Mouse (Mus musculus): Measurements from ENCODE around the gene Cracr2b. TPM values are rescaled to one million over a fixed set of nuclear protein-coding genes. Genes with fewer than 3 reads are reported as not detected.

Cracr2b gene
- polyA plus RNA-seq, 1 experiment from 2014 or later = 24.9 TPM

DNA sequence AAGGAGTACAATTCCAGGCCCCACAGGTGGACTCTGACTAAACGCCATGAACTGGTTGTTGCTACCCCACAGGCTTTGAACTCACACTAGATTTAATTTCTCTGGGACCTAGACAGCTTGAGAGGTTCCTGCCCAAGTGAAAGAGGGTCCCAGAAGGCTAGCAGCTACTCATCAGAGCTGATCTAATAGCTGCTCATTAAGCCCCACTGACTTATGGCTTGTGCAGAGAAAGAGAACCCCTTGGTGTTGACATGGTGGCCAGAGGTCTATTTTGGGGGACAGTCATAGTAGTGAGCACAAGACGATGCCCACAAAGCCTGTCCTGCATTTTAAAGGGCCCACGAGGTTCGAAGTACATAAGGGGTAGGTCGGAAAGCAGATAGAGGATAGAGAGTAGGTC is 13.3 kb downstream of the Cracr2b start:
- H3K27ac ChIP-seq = no peak overlapping the region
- ATAC-seq (replicated peaks; ENCODE audit: insufficient number of reproducible peaks, insufficient read depth, low FRiP score, low read depth) = no peak
- H3K27me3 ChIP-seq = no peaks in the 10 kb centered on the region
- peak overlapping the region; percentile 95 for H3K4me3 ChIP-seq
- H3K4me2 ChIP-seq = peak overlapping the region; percentile 98
- H3K36me3 ChIP-seq = peaks cover 32% of the 10 kb centered on the region
- H3K9me3 ChIP-seq (replicated peaks) = no peaks in the 10 kb centered on the region
- peak overlapping the region; percentile 75 for H3K9ac ChIP-seq
- peaks cover 60% of the 10 kb centered on the region for H3K4me1 ChIP-seq (replicated peaks)
- 4% methylated on average over 5 of the region's 5 CpGs for WGBS

DNA sequence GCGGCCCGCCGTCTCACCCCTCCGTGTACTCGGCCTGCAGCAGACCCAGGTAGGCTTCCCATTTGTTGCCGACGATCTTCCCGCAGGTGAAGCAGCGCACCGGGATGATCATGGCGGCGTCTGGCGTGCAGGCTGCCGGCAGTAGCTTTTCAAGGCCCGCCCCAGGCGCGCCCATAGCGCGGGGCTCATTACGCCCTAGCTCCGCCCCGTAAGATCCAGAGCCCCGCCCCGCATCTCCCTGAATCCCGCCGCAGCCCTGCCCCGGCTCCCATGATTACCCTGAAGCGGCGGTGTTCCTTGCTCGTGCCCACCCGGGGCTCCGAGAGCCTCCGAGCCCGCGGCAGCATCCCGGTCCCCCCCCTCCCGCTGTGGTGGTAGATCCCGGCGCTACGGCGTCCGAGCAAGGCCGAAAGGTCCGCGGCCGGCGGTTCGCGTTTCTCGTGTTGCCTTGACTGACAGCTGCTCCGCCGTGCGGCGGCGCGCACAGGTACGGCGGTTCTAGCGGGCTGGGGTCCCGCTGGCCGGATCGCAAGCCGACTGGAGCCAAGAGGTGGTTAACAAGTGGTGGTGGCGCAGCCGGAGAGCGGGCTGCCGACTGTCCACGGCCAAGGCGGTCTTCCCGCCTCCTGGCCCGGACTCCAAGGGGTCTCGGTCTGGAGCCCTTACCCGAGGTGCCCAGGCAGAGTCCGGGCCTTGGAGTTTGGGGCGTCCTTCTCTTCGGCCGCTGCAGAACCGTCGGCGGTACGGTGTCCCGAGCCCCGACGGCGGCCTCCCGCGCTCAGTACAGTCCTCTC is 14.3 kb downstream of the Cracr2b start, which contains the start of the genes Polr2l and Tspan4:
Polr2l (minus strand) TSS at position 122 of the 794 bp plus-strand sequence.
Tspan4 (plus strand) TSS at position 230 of the 794 bp plus-strand sequence.
- H3K9ac ChIP-seq = peak within 1 kb of the TSS; percentile 75
- H3K4me3 ChIP-seq = peak within 1 kb of the TSS; percentile 95
- peaks cover 51% of the 10 kb centered on the region for H3K4me1 ChIP-seq (replicated peaks)
- ATAC-seq (replicated peaks; ENCODE audit: insufficient number of reproducible peaks, insufficient read depth, low FRiP score, low read depth) = peak; percentile 41
- no peaks in the 10 kb centered on the region for H3K9me3 ChIP-seq (replicated peaks)
- H3K27ac ChIP-seq = peak within 1 kb of the TSS; percentile 99
- no peaks in the 10 kb centered on the region for H3K27me3 ChIP-seq
- peaks cover 24% of the 10 kb centered on the region for H3K36me3 ChIP-seq
- H3K4me2 ChIP-seq = peak within 1 kb of the TSS; percentile 98
- WGBS = under 1% methylated on average over 87 of the region's 87 CpGs

DNA sequence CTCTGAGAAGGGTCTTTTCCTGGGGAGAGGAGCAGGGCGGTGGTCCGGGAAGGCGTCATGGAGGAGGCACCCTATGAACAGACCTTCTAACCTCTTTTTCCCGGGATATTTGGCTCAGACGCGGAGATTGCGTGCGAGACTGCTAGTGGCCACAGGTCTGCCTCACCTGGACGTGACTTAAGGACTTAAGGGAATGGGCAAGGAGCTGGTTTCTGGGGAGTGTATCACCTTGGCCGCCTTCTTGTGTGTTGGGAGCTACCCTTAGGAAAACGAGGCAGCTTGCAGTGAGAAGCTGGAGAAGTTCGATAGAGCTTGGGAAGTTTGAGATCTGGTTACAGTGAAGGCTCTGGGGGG is 14.9 kb downstream of the Cracr2b start:
- under 1% methylated on average over 12 of the region's 12 CpGs for WGBS
- Histone ChIP-seq H3K4me2 (peak overlapping the region; percentile 98), H3K9me3 (replicated peaks) (no peaks in the 10 kb centered on the region), H3K36me3 (peaks cover 19% of the 10 kb centered on the region), H3K9ac (peak overlapping the region; percentile 75), H3K27ac (peak overlapping the region; percentile 99), H3K4me3 (peak overlapping the region; percentile 95), H3K4me1 (replicated peaks) (peaks cover 54% of the 10 kb centered on the region), H3K27me3 (no peaks in the 10 kb centered on the region)
- ATAC-seq (replicated peaks; ENCODE audit: insufficient number of reproducible peaks, insufficient read depth, low FRiP score, low read depth) = no peak

DNA sequence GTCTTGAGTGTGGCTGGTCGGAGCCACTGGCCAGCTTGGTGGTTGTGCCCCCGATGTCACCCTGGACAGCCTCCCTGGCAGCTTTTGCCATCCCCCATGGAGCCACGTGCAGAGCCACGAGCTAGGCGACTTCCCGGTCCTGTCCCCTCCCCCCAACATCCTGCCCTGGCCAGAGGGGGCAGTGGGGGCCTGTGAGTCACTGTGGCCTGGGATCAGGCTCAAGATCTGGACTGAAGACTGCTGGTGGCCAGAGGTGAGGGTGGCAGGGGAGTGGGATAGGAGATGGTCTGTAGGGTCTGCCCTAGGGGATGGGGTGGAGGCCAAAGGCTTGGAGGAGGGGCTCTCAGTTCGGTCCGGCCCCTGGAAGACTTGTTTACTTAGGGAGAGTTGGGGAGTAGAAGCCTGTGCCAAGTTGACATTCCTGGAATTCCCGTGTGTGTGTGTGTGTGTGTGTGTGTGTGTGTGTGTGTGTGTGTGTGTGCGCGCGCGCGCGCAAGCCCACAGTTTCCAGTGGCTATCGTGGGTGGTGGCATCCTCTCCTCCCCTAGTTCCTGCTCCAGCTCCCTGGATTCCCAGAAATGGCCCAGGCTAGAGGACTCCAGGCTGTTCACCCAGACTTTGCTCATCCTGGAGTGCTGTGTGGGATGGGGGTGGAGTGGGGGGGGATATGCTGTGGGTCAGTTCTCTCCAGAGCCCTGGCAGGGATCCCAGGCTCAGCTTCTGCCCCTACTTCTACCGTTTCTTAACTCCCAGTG is 15.5 kb downstream of the Cracr2b start:
- peaks cover 60% of the 10 kb centered on the region for H3K4me1 ChIP-seq (replicated peaks)
- H3K4me2 ChIP-seq = peak overlapping the region; percentile 98

DNA sequence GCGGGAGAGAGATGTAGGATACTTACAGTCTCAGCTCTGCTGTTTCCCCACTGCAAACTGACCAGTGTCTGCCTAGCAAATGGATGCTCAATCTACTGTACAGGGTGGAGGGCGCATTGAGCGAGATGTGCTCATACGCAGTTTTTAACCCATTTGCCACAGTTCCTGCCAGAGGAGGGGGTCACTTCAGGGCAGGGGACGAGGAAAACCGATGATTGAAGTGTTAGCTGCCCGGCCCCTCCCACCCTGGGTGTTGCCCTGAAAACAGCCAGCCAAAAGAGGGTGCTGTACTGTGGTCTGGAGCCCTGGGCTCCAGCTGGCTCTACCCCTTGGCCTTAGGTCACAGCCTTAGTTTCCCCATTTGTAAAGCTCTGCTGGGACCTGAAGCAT is 16.1 kb downstream of the Cracr2b start:
- Histone ChIP-seq H3K9ac (peak overlapping the region; percentile 43), H3K27me3 (no peaks in the 10 kb centered on the region), H3K27ac (peak overlapping the region; percentile 99), H3K9me3 (replicated peaks) (no peaks in the 10 kb centered on the region), H3K36me3 (peaks cover 10% of the 10 kb centered on the region), H3K4me2 (peak overlapping the region; percentile 98), H3K4me3 (peak overlapping the region; percentile 95), H3K4me1 (replicated peaks) (peaks cover 66% of the 10 kb centered on the region)
- WGBS = 9% methylated on average over 7 of the region's 7 CpGs
- ATAC-seq (replicated peaks; ENCODE audit: insufficient number of reproducible peaks, insufficient read depth, low FRiP score, low read depth) = no peak

More for the DNA sequence above, 15.5 kb downstream of the Cracr2b start:
- under 1% methylated on average over 11 of the region's 17 CpGs for WGBS
- peak overlapping the region; percentile 95 for H3K4me3 ChIP-seq
- H3K27me3 ChIP-seq = no peaks in the 10 kb centered on the region
- H3K36me3 ChIP-seq = peaks cover 12% of the 10 kb centered on the region
- H3K9me3 ChIP-seq (replicated peaks) = no peaks in the 10 kb centered on the region
- peak overlapping the region; percentile 99 for H3K27ac ChIP-seq
- ATAC-seq (replicated peaks; ENCODE audit: insufficient number of reproducible peaks, insufficient read depth, low FRiP score, low read depth) = peak; percentile 65
- H3K9ac ChIP-seq = peak overlapping the region; percentile 75

DNA sequence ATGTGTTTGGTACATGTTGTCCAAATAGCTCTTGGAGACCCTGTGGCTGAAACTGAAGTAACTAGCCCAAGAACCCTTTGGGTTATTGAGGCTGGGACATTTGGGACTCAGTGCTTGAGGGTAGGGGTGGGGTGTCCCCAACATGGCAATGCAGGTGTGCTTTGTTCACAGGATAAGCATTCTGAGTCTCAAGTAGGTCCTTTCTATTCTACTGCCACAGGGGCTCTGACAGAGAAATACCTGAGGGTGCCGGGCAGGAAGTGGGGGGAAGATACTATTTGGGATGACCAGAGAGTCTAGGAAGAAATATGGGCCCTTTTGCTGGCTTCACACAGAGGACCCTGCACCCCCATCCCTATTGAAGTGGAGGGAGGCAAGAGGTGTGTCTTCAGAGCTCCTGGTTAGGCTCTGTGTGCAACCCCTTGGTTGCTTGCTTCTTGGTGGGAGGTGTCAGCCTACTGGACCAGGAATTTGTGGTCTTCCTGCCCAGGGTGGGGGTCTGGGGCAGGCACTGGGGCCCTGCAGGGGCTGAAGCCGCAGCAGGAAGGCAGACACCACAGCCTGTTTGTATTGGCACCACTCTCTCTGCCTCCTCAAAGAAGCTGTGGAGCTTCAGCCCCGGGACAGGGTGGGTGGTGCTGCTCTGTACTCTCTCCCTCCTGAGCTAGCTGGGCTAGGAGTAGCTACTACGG is 16.8 kb downstream of the Cracr2b start:
- no peak for ATAC-seq (replicated peaks; ENCODE audit: insufficient number of reproducible peaks, insufficient read depth, low FRiP score, low read depth)

DNA sequence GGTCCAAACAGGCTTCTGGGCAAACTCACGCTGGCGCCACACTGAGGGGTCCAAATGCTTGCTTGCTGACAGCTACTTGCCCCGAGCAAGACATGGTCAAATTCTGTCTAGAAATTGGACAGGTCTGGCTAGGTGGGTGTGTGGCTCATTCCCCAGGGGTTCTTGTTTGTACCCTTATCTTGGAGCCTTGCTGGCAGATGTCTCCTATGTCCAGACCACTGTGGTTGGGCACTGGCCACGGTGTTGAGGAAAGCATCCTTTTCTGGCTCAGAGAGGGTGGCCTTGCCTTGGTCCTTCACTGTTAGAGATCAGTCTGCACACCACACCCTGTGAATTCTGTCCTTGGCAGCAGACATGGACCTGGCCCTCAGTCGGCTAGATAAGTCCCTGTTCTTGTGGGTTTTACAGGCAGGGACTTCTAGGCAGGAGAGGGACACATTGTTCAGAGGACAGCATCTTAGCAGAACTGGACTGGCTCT is 17.4 kb downstream of the Cracr2b start:
- H3K4me1 ChIP-seq (replicated peaks) = peaks cover 74% of the 10 kb centered on the region
- no peak for ATAC-seq (replicated peaks; ENCODE audit: insufficient number of reproducible peaks, insufficient read depth, low FRiP score, low read depth)
- no peaks in the 10 kb centered on the region for H3K9me3 ChIP-seq (replicated peaks)
- 48% methylated on average over 5 of the region's 5 CpGs for whole genome bisulfite sequencing
- H3K4me2 ChIP-seq = peak overlapping the region; percentile 98
- peak overlapping the region; percentile 99 for H3K27ac ChIP-seq
- no peak overlapping the region for H3K4me3 ChIP-seq
- H3K27me3 ChIP-seq = no peaks in the 10 kb centered on the region
- no peaks in the 10 kb centered on the region for H3K36me3 ChIP-seq
- peak overlapping the region; percentile 11; the same call in 1 of the 2 replicates for H3K9ac ChIP-seq

More for the DNA sequence above, 16.8 kb downstream of the Cracr2b start:
- peak overlapping the region; percentile 95; the same call in 1 of the 2 replicates for H3K4me3 ChIP-seq
- H3K4me2 ChIP-seq = peak overlapping the region; percentile 98
- H3K4me1 ChIP-seq (replicated peaks) = peaks cover 72% of the 10 kb centered on the region
- H3K9me3 ChIP-seq (replicated peaks) = no peaks in the 10 kb centered on the region
- 32% methylated on average over 4 of the region's 4 CpGs for WGBS
- H3K9ac ChIP-seq = peak overlapping the region; percentile 11; the same call in 1 of the 2 replicates
- no peaks in the 10 kb centered on the region for H3K27me3 ChIP-seq
- H3K36me3 ChIP-seq = peaks cover 2% of the 10 kb centered on the region
- H3K27ac ChIP-seq = peak overlapping the region; percentile 99

DNA sequence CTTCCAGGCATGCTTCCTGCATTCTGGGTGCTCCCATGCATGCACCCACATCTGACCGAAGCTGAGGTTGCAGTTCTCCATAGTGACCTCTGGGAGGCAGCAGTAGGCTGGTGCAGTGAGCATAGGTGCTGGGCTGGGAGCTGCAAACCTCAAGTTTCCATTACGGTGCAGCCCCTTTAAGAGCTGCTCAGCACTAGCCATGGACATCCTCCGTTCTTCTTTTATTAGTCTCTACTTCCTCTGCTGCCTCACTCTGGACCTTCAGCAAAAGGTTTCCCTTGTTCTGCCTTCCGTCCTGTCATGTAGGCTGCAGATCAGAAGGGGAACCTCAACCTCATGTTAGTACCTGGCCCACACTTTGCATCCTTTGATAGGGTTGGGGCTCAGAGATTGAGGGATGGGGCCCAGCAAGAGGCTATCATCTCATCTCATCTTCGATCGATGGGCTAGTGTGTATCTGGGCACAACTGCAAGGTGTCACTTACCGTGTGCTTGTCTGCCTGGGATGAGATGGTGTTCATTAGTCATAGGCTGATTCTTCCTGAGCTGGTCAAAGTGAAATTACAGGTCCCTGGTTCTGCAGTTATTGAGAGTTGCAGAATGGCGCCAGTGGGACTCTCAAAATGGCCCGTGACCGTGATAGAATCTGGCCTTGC is 20.1 kb downstream of the Cracr2b start:
- H3K27me3 ChIP-seq = no peaks in the 10 kb centered on the region
- no peak overlapping the region for H3K27ac ChIP-seq
- WGBS = 12% methylated on average over 10 of the region's 10 CpGs
- no peaks in the 10 kb centered on the region for H3K9me3 ChIP-seq (replicated peaks)
- peaks cover 63% of the 10 kb centered on the region for H3K4me1 ChIP-seq (replicated peaks)
- H3K4me3 ChIP-seq = peak overlapping the region; percentile 66
- H3K36me3 ChIP-seq = no peaks in the 10 kb centered on the region
- H3K4me2 ChIP-seq = peak overlapping the region; percentile 100
- no peak overlapping the region for H3K9ac ChIP-seq
- 0 out of 2 replicates have a peak, but pooled peaks have one; percentile 15 for ATAC-seq (replicated peaks; ENCODE audit: insufficient number of reproducible peaks, insufficient read depth, low FRiP score, low read depth)

DNA sequence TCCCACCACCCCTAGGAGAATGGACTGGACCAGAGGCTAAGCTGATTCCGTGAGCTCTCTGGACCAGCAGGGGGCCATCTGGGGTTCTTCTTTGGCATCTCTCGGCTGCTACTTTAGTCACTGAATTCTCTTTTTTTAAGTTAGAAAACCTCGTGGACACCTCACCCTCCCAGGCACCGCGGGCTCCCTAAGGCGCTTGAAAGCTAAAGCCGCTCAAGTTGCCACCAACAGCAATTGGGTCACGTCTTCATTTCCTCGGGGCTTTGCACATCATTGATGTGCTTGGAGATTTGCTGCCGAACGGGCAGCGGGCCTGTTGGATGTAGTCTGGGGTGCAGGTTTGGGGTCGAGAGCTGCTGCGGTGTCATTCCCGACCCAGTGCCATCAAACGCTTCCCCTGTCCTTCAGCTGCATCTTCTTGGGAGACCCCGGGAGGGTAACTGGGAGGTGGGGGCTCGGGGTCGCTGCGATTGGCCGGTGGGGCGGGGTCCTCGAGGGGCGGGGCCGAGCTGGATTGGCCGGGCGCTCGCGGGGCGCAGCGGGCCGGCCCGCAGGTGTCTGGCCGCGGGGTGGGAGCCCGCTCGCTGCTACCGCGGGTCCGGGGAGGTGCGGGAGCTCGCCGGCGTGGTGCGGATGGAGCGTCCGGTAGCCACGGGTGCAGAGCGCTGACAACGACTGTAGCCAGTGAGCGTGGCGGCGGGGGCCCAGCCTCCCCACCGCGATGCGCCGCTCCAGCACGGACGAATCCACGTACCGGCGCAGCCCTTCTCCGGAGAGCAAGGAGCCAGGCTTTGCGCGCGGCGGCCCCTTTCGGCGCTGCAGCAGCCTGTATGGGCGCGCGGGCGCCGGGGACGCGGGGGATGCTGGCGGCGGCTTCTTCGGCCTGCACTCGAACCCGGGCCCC is 20.9 kb downstream of the Cracr2b start:
- ATAC-seq (replicated peaks; ENCODE audit: insufficient number of reproducible peaks, insufficient read depth, low FRiP score, low read depth) = no peak
- H3K4me1 ChIP-seq (replicated peaks) = peaks cover 56% of the 10 kb centered on the region
- no peak overlapping the region for H3K27ac ChIP-seq
- H3K9me3 ChIP-seq (replicated peaks) = no peaks in the 10 kb centered on the region
- H3K27me3 ChIP-seq = no peaks in the 10 kb centered on the region
- H3K4me2 ChIP-seq = peak overlapping the region; percentile 100
- H3K4me3 ChIP-seq = peak overlapping the region; percentile 66
- peak overlapping the region; percentile 60 for H3K9ac ChIP-seq
- 1% methylated on average over 81 of the region's 81 CpGs for WGBS
- H3K36me3 ChIP-seq = no peaks in the 10 kb centered on the region
